Mouse (Mus musculus) lung, postnatal 0 days (tissue): ENCODE measurements around the gene Gm4737.

Experiments
- CTCF ChIP-seq: IDR thresholded peaks from 2 replicates; pipeline ENCODE4 v1.5.1; 2016; ENCODE audit warnings: antibody characterized with exemption, mild to moderate bottlenecking
- EP300 ChIP-seq: IDR thresholded peaks from 2 replicates; pipeline ENCODE4 v1.6.1; 2016; ENCODE audit warnings: antibody characterized with exemption, mild to moderate bottlenecking, control low read depth

DNA sequence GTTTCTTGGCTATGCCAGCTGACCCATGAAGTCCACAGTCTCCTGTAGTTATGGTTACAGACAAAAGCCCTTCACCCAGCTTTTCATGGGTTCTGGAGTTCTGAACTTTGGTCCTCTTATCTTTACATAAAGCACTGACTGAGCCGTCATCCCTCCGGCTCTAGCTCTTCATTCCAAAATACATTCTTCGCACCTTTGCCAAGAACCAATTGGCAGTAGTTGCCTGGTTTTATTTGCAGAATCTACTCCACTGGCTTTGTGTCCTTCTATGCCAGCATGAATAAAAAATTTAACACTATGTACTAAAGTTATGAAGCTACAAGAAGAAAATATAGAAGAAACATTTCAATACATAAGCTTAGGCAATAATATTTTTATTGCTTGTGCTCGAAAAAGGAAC lies 10.4 kb upstream of the Gm4737 start:
- TF ChIP-seq CTCF (no peak), EP300 (no peak)
